Mouse (Mus musculus) testis, postnatal 10 days (tissue): ENCODE results near the gene Cyp2d34.

ENCODE experiments used
- DNase-seq: peaks from one replicate; pipeline ENCODE4 v3.0.0; 2021; ENCODE audit warnings: low spot score

The Cyp2d34 gene

GRCm38 (mm10) chr15:82620531-82621202 is at the start of gene Cyp2d34:
Cyp2d34 (minus strand) TSS chr15:82620946.
- DNase-seq = no peak

GRCm38 (mm10) chr15:82656346-82656745 is 35.6 kb upstream of the Cyp2d34 start:
- DNase-seq = no peak

GRCm38 (mm10) chr15:82644371-82644770 is 23.6 kb upstream of the Cyp2d34 start:
- no peak for DNase-seq

- no peak for DNase-seq
Measured at GRCm38 (mm10) chr15:82643771-82644170, 23.0 kb upstream of the Cyp2d34 start.

- DNase-seq = no peak
Measured at GRCm38 (mm10) chr15:82642771-82643170, 22.0 kb upstream of the Cyp2d34 start.

DNA sequence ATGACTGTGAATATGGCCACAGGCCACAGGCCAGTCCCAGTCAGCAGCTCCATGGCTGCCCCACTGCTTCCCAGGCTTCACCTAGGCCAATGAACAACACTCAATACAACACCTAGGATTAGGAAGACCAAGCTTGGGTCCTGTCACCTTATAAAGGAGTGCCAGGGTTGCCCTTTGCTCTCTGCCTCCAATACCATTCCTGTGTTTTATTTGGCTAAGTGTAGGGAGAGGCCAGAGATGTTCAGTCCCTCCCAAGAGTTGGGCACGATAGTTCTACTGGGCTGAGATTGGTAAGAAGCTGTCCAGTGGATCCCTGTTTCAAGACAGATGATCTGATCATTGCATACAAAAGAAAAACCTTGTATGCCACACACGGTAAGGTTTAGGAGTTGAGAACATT is 21.2 kb upstream of the Cyp2d34 start:
- DNase-seq = no peak

GRCm38 (mm10) chr15:82641390-82641789 is 20.6 kb upstream of the Cyp2d34 start:
- no peak for DNase-seq

GRCm38 (mm10) chr15:82640201-82640600 is 19.5 kb upstream of the Cyp2d34 start:
- no peak for DNase-seq

GRCm38 (mm10) chr15:82637130-82638075 is 16.7 kb upstream of the Cyp2d34 start:
- no peak for DNase-seq

DNA sequence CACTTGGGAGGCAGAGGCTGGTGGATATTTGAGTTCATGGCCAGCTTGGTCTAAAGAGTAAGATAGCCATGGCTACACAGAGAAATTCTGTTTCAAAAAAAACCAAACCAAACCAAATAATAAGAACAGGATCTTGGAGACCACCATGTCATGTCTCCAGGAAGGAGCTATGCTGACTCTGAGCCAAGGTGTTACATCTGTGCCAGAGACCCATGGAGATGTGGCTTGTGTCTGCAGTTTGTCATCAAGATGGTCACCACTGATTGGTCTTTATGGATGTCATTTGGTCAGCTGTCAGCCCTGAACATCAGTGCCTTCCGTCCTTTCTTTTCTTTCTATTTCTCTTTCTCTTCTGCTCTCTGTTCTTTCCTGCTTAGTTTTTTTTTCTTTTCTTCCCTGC is 14.2 kb upstream of the Cyp2d34 start:
- DNase-seq = no peak

DNA sequence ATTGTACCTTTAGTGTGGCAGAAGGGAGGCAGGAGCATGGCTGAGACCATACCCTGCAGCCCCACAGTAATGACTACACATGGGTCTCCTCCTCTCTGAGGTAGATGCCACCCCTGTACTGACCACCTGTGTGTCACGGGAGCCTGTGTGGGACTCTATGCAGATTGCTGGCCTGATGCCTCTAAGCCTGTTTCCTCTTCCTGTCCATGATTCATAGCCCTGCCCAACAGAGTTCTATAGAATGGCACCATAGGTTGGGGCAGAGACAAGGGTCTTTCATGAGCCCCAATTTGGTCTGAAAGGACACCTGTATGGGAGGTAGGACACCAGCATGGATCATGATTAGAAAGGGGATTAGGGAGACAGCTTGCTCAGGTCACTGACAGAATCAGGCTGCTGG is 1.2 kb upstream of the Cyp2d34 start:
- no peak for DNase-seq

- DNase-seq = no peak
Measured at GRCm38 (mm10) chr15:82618362-82619020, 2.3 kb downstream of the Cyp2d34 start.

DNA sequence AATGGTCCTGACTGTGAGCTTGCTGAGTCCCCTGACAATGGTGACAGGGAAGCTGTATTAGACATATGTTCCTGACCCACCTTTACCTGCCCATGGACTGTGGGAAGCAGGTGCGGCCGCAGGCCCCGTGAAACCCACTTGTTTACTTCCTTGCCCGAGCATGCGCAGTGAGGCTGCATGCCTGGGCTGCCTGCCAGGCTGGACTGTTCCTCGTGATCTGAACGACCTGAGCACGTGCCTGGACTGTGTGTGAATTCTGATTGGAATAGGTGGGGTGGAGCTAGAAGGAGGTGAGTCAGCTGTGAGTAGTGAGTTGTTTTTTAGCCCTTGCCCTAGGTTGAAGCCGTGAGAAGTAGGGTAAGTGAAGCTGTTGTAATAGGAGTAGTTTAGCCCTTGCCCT is 38.1 kb downstream of the Cyp2d34 start:
- DNase-seq = no peak

GRCm38 (mm10) chr15:82579071-82579470 is 41.7 kb downstream of the Cyp2d34 start:
- no peak for DNase-seq

DNA sequence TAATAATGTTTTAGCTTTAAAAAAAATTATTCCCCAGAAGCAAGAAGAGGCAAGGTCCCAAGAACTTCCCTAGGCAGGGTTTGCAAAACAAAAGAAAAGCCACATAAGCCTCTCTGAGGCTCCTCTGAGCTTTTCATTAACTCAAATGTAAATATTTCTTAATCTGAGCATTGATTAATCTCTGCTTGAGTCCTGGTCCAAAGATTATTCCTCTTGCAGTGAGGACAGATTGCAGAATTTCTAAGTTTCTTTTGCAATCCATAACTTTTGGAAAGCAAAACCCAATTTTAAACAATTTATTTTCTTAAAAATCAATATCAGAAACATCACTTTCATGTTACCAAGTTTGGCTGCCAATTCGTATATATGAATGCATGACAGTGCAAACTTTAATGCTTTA is 47.9 kb downstream of the Cyp2d34 start:
- no peak for DNase-seq
